Mouse (Mus musculus): ENCODE results near the gene H2al1b.

DNA sequence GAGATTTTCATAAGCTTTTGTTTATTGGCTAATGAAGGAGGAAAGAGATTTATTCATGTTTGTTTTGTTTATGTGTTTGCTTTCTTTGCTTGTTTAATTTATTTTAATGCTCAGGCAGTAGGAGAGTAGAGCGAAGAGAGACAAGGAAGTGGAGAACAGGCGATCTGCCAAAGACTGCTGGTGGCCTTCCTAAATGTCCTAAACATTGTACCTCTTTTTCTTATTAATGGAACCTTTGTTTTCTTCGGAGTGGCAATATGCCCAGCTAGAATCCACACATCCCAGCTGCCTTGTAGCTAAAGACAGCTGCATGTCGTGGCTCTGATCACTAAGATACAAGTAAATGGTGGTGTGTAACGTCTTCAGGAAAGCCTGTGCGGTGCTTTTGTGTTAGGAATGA, 25.1 kb upstream of the H2al1b start:
- no peak for TF ChIP-seq CTCF (IDR thresholded peaks at IDR 0.05; ENCODE audit: low read depth)
- no peak for TF ChIP-seq EP300 (optimal IDR thresholded peaks at IDR 0.05)
